Mouse (Mus musculus) hematopoietic stem cell, adult 5-6 weeks (primary cell): ENCODE results near the gene Filip1l. TPM values are rescaled to one million over a fixed set of nuclear protein-coding genes. Genes with fewer than 3 reads are reported as not detected.

ENCODE experiments used
- ATAC-seq, 2 experiments: fragments of 125-278 bp in 1 of 2; replicated peaks in 1 of 2; 2 replicates each; pipeline ENCODE4 v1.8.0; 2016 to 2017; ENCODE audit warnings: inconsistent platforms in 2 of 2, mild to moderate bottlenecking in 2 of 2, moderate number of reproducible peaks in 2 of 2, low read depth in 1 of 2, moderate TSS enrichment in 1 of 2; ENCODE audit not compliant: low FRiP score in 2 of 2, poor library complexity in 2 of 2, severe bottlenecking in 2 of 2, insufficient read depth in 1 of 2, low TSS enrichment in 1 of 2
- total RNA-seq: library from RNA; stranded (forward); fragments of 172-1452, 232-1000 nt; gene quantifications from 2 replicates; pipeline ENCODE4 v1.2.3, GENCODE M21; 2017

Gene Filip1l
- total RNA-seq, 1 experiment from 2014 or later = 3.3 TPM

- no peak for ATAC-seq
Observed at GRCm38 (mm10) chr16:57525046-57525445, 172.2 kb downstream of the Filip1l start.

- ATAC-seq = no peak
Observed at GRCm38 (mm10) chr16:57525476-57525875, 172.6 kb downstream of the Filip1l start.

DNA sequence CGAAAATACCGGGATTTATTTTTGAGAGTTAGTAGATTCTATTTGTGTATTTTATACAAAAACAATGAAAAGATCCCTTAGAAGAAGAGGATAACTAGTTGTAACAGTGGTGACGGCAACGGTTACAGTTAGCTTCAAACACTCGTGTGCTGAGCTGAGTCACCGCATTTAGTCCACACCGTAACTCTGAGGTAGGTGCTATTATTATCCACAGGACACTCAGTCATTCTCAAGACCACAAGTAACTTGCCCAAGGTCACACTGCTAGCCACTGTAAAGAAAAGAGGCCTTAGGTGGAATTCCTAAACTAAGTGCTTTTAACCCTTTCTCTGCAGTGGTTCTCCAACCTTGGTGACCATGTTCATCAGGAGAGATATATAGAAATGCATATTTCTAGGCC lies 174.0 kb downstream of the Filip1l start:
- ATAC-seq = no peak

DNA sequence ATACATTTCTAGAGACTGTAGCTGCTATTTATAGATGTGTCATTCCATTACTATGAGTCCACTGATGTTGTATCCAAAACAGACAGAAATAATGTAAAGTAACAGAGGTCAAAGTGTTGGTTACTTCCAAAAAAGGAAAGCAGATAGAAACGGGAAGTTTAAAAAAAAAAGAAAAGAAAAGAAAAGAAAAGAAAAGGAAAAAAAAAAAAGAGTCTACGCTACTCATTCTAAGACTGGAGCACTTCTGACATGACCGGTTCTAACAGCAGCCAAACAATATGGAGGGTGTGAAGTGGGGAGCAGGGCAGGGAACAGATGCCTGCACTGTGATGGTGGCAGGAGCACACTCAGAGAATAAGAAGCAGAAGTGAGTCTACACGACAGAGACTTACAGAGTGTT lies 175.6 kb downstream of the Filip1l start:
- 0 out of 4 replicates have a peak, but pooled peaks have one; percentile 17 to 37 for ATAC-seq

GRCm38 (mm10) chr16:57530547-57530946 lies 177.7 kb downstream of the Filip1l start:
- ATAC-seq = no peak

- ATAC-seq = no peak
Observed at GRCm38 (mm10) chr16:57532081-57532493, 179.2 kb downstream of the Filip1l start.

DNA sequence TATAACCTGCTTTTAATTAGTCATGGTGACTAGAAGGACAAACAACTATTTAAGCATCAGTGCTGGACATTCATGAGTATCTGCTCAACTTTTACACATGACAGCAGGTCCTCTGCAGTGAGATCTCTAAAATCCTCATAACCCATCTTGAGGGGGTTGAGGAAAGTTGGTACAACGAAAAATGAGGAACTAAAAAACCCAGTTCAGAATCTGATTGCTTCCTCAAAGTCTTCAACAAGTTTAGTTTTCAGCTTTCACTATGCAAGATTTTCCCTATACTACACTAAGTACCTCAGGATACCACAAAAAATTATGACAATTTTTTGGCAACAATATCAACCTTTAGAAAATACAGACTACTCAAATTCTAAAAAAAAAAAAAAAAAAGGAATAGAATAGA lies 181.5 kb downstream of the Filip1l start:
- peak; percentile 69 to 85 for ATAC-seq

DNA sequence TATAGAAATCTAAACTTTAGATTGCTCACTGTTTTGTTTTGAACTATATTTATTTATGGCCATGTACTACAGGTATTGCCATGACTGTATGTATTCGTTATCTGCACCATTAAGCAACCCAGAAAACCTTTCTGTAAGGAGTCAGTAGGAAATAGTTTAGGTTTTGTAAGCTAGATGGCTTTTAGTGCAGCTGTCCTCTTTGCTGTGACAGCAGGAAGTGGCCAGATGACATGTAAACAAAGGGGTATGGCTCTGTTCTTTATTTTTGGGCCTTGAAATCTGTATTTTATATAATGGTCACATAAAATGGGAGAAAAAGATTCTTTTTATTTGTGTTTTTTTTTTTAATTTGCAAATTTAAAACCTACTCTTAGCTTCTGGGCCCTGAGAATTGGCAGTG lies 181.9 kb downstream of the Filip1l start:
- ATAC-seq = no peak

GRCm38 (mm10) chr16:57536511-57536910 lies 183.6 kb downstream of the Filip1l start:
- ATAC-seq = peak in 1 of 2 experiments; percentile 51; a peak in 1 of 4 replicates

- no peak for ATAC-seq
Observed at GRCm38 (mm10) chr16:57543243-57543642, 190.3 kb downstream of the Filip1l start.

DNA sequence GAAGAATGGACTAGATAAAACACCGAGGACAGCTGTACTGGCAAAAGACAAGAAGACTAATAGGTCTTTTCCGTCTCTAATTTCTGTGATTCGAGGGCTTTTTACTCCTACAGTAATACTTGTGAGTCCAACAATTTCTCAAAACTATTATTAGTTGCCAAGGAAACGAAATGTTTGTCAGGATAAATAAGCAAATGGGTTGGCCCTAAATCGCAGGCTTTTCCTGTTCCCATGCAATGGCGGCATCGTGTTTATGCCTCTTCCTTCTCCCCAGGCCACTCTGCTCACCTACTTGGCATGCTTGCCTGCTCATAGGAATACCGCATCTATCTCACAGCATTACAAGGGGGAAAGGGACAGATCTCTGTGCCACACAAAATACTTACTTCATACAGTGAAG lies 191.5 kb downstream of the Filip1l start:
- ATAC-seq = no peak

DNA sequence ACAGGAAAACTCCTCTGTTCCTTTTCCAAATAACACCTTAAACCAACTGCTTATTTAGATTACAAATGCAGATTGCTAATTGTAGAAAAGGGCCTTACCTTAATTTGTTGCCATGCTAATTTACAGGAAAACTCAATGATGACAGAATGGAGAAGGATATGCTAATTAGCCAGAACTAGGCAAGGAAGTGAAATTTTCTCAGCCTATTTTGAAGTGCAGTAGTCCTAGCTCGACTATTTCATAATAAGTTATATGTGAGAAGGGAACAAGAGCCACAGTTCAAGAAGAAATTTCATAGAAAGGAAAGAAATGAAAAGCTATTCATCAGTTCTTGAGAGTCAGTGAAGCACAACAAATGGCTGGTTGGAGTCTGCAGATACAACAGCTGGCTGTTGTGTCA lies 193.5 kb downstream of the Filip1l start:
- no peak for ATAC-seq

DNA sequence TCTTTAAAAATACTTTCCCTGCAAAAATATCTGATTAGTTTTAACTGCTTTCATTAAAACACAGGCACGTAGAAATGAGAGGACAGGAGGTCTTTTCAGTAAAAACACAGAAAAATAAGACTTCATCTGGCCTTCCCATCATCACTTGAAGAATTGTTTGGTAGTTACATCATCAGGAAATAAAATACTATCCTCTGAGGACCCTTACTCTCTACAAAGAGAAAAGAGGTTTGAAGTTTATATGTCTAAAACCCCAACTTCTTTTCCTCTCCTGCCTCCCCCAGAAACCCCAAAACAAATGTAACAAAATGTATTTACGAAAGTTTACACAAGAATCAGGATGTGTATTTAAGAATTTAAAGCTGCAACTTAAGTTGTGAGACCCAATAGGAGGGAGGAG lies 195.7 kb downstream of the Filip1l start:
- ATAC-seq = no peak

DNA sequence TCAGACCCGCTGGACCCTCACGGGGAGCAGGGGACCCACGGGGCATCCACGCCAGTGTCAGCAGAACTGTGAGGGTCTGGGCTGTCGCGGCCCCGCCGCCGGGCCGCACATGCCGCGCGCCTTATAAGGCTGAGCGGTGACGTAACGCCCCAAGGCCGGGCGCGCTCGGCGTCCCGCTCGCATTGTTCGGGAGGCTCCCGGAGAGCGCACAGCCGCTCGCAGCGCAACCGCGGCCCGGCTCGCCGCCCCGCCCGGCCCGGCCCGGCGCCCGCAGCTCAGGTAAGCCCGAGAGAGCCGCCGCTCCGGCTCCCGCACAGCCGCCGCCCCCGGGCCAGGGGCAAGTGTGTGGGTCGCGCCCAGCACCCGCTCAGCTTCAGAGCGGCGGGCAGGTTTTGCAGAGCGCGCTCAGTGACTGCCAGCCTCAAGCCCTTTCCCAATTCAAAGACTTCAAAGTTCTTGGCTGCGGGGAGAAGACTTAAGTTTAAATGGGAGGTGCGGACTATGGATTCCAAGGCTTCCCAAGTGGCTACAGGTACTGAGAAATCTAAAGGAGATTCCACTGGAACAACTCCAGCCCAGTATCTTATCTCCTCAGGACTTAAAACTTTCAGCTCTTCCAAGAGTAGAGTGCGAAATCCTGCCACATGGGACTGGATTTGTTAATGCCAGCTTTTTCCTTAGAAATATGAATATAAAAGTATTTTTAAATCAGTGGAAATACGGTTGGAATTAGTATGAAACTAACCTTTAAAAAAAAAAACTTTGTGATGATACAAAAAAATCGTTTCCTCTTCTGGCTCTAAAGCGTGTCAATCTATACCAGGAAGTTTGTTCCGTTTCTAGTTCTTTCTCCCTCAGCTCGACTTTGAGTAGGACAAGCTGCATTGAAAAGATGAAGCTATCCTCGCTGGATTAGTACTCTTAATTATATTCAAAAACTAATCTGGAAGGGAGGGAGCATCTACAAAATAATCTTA lies 196.5 kb downstream of the Filip1l start:
- peak; percentile 75 to 88 for ATAC-seq

DNA sequence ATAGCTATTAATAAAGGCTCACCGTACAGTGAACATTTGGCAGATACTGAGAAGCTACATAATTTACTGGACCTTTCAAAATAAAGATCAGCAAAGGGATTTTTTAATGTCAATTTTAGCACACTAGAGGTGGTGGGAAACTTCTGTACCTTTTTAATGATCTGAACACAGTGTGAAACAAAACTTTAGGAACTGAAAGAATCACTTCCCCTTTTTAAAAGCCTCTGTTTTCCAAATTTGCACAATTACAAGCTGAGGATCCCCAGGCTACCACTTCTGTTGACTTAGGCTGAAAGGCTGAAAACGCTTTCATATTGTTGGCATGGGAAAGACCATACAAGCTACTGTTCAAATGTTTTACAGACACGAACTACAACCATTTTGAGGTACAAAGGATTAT lies 197.2 kb downstream of the Filip1l start:
- peak; percentile 57 to 80; a peak in 3 of 4 replicates for ATAC-seq

- no peak for ATAC-seq
Observed at GRCm38 (mm10) chr16:57550817-57551216, 197.9 kb downstream of the Filip1l start.

DNA sequence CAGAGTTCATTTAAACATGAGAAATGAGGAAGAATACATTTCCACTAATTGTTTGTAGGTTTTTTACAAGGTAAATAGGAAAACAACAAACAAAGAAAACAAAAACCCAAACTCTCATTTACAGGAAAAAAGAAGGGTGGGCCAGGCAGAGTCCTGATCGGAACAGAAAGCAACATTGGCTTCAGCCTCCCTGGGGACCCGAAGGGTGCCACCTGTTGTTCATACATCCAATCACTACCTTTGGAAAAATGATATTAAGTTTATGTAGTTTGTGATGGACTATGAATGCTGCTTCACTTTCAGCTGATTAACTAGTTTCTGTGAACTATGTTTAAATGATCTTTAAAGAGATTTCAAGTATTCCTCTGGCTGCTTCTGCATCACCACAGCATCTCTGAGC lies 198.7 kb downstream of the Filip1l start:
- ATAC-seq = no peak

- no peak for ATAC-seq
Observed at GRCm38 (mm10) chr16:57552709-57553108, 199.8 kb downstream of the Filip1l start.

- no peak for ATAC-seq
Observed at GRCm38 (mm10) chr16:57553235-57553634, 200.3 kb downstream of the Filip1l start.
